Mouse (Mus musculus): Measurements from ENCODE around the gene Cpsf4l.

- TF ChIP-seq CTCF (conservative IDR thresholded peaks at IDR 0.05 in 1 of 2, IDR thresholded peaks at IDR 0.05 in 1 of 2; ENCODE audit: low read depth in 2 of 2, low read length in 2 of 2) (no peak), MAFK (IDR thresholded peaks at IDR 0.05; ENCODE audit: insufficient replicate concordance, low read length) (no peak), POLR2A (IDR thresholded peaks at IDR 0.05; ENCODE audit: low read depth, low read length) (no peak), UBTF (IDR thresholded peaks at IDR 0.05; ENCODE audit: low read depth, low read length) (no peak), NELFE (IDR thresholded peaks at IDR 0.05; ENCODE audit: low read depth, low read length) (no peak), TCF12 (IDR thresholded peaks at IDR 0.05; ENCODE audit: low read depth, low read length) (no peak), MAZ (IDR thresholded peaks at IDR 0.05; ENCODE audit: low read depth, low read length) (no peak), IRF4 (IDR thresholded peaks at IDR 0.05; ENCODE audit: low read depth, low read length) (no peak), SIN3A (IDR thresholded peaks at IDR 0.05; ENCODE audit: low read length) (no peak)
Measured at GRCm38 (mm10) chr11:113722405-113723090, 12.7 kb upstream of the Cpsf4l start.

All from CH12.LX (cell line).